Mouse (Mus musculus) midbrain, embryonic 14.5 days (tissue): ENCODE measurements around the gene Myt1l. TPM values are rescaled to one million over a fixed set of nuclear protein-coding genes. Genes with fewer than 3 reads are reported as not detected.
A peak's percentile ranks its signal among the peaks of the same experiment; 100 is the strongest.

Source experiments
- ATAC-seq: fragments of 200-750 bp; cut with Nextera tagmentation; 2 replicates; pipeline ENCODE4 v1.8.0; 2017; ENCODE audit warnings: moderate number of reproducible peaks, moderate library complexity; ENCODE audit not compliant: low FRiP score, low TSS enrichment
- DNase-seq: peaks from one replicate; pipeline ENCODE4 v3.0.0-alpha.2; 2015
- H3K27ac ChIP-seq: fragments of 300-500 bp; sonication (generic); replicated peaks from 2 replicates; pipeline ENCODE4 v1.5.1; 2014; ENCODE audit warnings: mild to moderate bottlenecking, low read depth, low read length, moderate library complexity
- H3K27me3 ChIP-seq: fragments of 300-500 bp; sonication (generic); 2 replicates; pipeline ENCODE4 v1.6.1; 2014; ENCODE audit warnings: low read length, control low read depth, mixed read lengths; ENCODE audit not compliant: control insufficient read depth, insufficient read depth
- H3K36me3 ChIP-seq: fragments of 300-500 bp; sonication (generic); 2 replicates; pipeline ENCODE4 v1.6.1; 2014; ENCODE audit warnings: low read length, control low read depth; ENCODE audit not compliant: control insufficient read depth, insufficient read depth
- H3K4me1 ChIP-seq: fragments of 300-500 bp; sonication (generic); 2 replicates; pipeline ENCODE4 v1.6.1; 2014; ENCODE audit warnings: mild to moderate bottlenecking, antibody characterized with exemption, low read length, control low read depth; ENCODE audit not compliant: control insufficient read depth, insufficient read depth
- H3K4me2 ChIP-seq: fragments of 300-500 bp; sonication (generic); 2 replicates; pipeline ENCODE4 v1.6.1; 2014; ENCODE audit warnings: mild to moderate bottlenecking, low read length, moderate library complexity
- H3K4me3 ChIP-seq: fragments of 300-500 bp; sonication (generic); replicated peaks from 2 replicates; pipeline ENCODE4 v1.5.1; 2014; ENCODE audit warnings: low read depth, low read length
- H3K9ac ChIP-seq: fragments of 300-500 bp; sonication (generic); replicated peaks from 2 replicates; pipeline ENCODE4 v1.6.1; 2014; ENCODE audit warnings: mild to moderate bottlenecking, low read length, moderate library complexity
- H3K9me3 ChIP-seq: fragments of 300-500 bp; sonication (generic); 2 replicates; pipeline ENCODE4 v1.6.1; 2016; ENCODE audit warnings: low read length, control low read depth, mixed read lengths; ENCODE audit not compliant: control insufficient read depth
- WGBS: fragments of 180-500 bp; shearing (Covaris S2); extraction: QIAGEN DNeasy Blood & Tissue Kit; methylation state at CpG from one replicate; pipeline ENCODE4 v1.1.7; 2014; 5-methylcytosine and 5-hydroxymethylcytosine counted together
- polyA plus RNA-seq: library from polyadenylated mRNA; unstranded; fragments of >200 nt; fragmentation: Nextera tagmentation; extraction: Ambion mirVana; gene quantifications from 2 replicates; pipeline ENCODE4 v1.2.1, GENCODE M21; 2014

Myt1l gene
- polyA plus RNA-seq, 1 experiment from 2014 or later, result 250 TPM

DNA sequence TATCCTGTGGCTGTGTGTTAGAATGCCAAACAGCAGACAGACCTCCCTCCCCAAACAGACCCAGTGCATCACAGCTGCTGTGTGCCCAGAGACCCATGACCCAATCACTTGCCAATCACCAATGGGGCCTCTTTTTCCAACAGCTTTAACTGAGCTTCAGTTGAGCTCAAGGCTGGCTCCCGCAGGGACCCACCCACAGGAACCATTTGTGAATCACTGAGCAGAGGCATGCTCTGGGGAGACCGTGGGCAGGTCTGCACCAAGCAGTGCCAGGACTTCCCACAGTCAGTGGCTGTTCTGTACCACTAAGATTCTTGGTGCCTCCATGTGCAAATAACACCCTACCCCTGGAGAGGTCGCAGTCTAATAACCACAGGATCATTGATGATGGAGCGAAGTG lies 27.5 kb downstream of the Myt1l start:
- H3K9ac ChIP-seq, result no peak overlapping the region
- ATAC-seq (no peak), DNase-seq (no peak)
- H3K9me3 ChIP-seq, result no peaks in the 10 kb centered on the region
- peaks cover 25% of the 10 kb centered on the region for H3K4me1 ChIP-seq
- no peak overlapping the region for H3K4me3 ChIP-seq
- no peak overlapping the region for H3K27ac ChIP-seq
- H3K4me2 ChIP-seq, result no peak overlapping the region
- WGBS, result 77% methylated on average over 4 of the region's 4 CpGs
- no peaks in the 10 kb centered on the region for H3K36me3 ChIP-seq
- H3K27me3 ChIP-seq, result no peaks in the 10 kb centered on the region

DNA sequence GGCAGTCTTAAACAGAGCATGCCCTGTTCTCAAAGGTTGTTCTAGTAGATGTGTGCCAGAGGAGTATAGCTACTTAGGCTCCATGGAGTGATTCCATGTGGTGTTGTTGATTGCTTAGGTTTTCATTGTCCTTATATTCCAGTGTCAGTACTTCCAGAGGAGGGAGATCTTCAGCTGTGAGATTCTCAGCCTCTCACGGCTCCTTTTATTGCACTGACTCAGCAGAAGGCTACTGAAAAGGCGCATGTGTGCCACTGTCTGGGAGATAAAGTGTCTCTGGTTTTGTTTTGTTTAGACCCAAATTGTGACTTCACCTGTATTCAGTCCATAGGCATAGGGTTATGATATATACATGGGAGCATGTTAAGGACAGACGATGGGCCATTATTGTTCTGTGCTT lies 28.2 kb downstream of the Myt1l start:
- H3K4me2 ChIP-seq, result no peak overlapping the region
- H3K4me1 ChIP-seq, result peaks cover 25% of the 10 kb centered on the region
- H3K9ac ChIP-seq, result no peak overlapping the region
- DNase-seq (no peak), ATAC-seq (no peak)
- no peak overlapping the region; the same call in 1 of the 2 replicates for H3K27ac ChIP-seq
- WGBS, result 74% methylated on average over 3 of the region's 3 CpGs
- no peaks in the 10 kb centered on the region for H3K36me3 ChIP-seq
- H3K27me3 ChIP-seq, result no peaks in the 10 kb centered on the region
- no peak overlapping the region for H3K4me3 ChIP-seq
- H3K9me3 ChIP-seq, result no peaks in the 10 kb centered on the region

- H3K4me1 ChIP-seq, result peaks cover 25% of the 10 kb centered on the region
- no peaks in the 10 kb centered on the region for H3K9me3 ChIP-seq
- no peak for DNase-seq
- no peak overlapping the region for H3K27ac ChIP-seq
- H3K9ac ChIP-seq, result no peak overlapping the region
- H3K36me3 ChIP-seq, result no peaks in the 10 kb centered on the region
- no peak overlapping the region for H3K4me3 ChIP-seq
- no peaks in the 10 kb centered on the region for H3K27me3 ChIP-seq
- no peak for ATAC-seq
- H3K4me2 ChIP-seq, result no peak overlapping the region
- 75% methylated on average over 6 of the region's 6 CpGs for WGBS
Observed at GRCm38 (mm10) chr12:29556901-29557300, 28.7 kb downstream of the Myt1l start.

GRCm38 (mm10) chr12:29559769-29560168 lies 31.6 kb downstream of the Myt1l start:
- H3K4me1 ChIP-seq, result peaks cover 25% of the 10 kb centered on the region
- DNase-seq, result no peak
- no peaks in the 10 kb centered on the region for H3K36me3 ChIP-seq
- H3K4me2 ChIP-seq, result no peak overlapping the region
- H3K9ac ChIP-seq, result no peak overlapping the region
- no peak for ATAC-seq
- no peak overlapping the region for H3K4me3 ChIP-seq
- H3K27me3 ChIP-seq, result no peaks in the 10 kb centered on the region
- H3K27ac ChIP-seq, result peak overlapping the region; percentile 63
- 61% methylated on average over 5 of the region's 5 CpGs for WGBS
- H3K9me3 ChIP-seq, result no peaks in the 10 kb centered on the region

GRCm38 (mm10) chr12:29561222-29561621 lies 33.0 kb downstream of the Myt1l start:
- WGBS, result 83% methylated on average over 2 of the region's 2 CpGs

GRCm38 (mm10) chr12:29569311-29569710 lies 41.1 kb downstream of the Myt1l start:
- DNase-seq, result no peak
- H3K9ac ChIP-seq, result no peak overlapping the region
- no peak overlapping the region for H3K27ac ChIP-seq
- H3K4me1 ChIP-seq, result no peaks in the 10 kb centered on the region
- H3K4me2 ChIP-seq, result no peak overlapping the region
- no peak for ATAC-seq
- 70% methylated on average over 7 of the region's 7 CpGs for WGBS
- no peak overlapping the region for H3K4me3 ChIP-seq
- no peaks in the 10 kb centered on the region for H3K9me3 ChIP-seq
- H3K36me3 ChIP-seq, result peaks cover 44% of the 10 kb centered on the region
- no peaks in the 10 kb centered on the region for H3K27me3 ChIP-seq

More at GRCm38 (mm10) chr12:29561222-29561621, 33.0 kb downstream of the Myt1l start:
- Histone ChIP-seq H3K27me3 (no peaks in the 10 kb centered on the region), H3K27ac (peak overlapping the region; percentile 63; the same call in 1 of the 2 replicates), H3K4me1 (peaks cover 25% of the 10 kb centered on the region), H3K36me3 (no peaks in the 10 kb centered on the region), H3K4me2 (no peak overlapping the region), H3K9me3 (no peaks in the 10 kb centered on the region), H3K9ac (no peak overlapping the region), H3K4me3 (no peak overlapping the region)
- ATAC-seq (no peak), DNase-seq (peak; percentile 27)

GRCm38 (mm10) chr12:29570351-29570750 lies 42.2 kb downstream of the Myt1l start:
- H3K9me3 ChIP-seq, result no peaks in the 10 kb centered on the region
- no peak for DNase-seq
- no peak overlapping the region for H3K27ac ChIP-seq
- H3K4me2 ChIP-seq, result no peak overlapping the region
- 94% methylated on average over 6 of the region's 6 CpGs for WGBS
- H3K4me3 ChIP-seq, result no peak overlapping the region
- H3K4me1 ChIP-seq, result no peaks in the 10 kb centered on the region
- no peak overlapping the region for H3K9ac ChIP-seq
- H3K36me3 ChIP-seq, result peaks cover 47% of the 10 kb centered on the region
- no peaks in the 10 kb centered on the region for H3K27me3 ChIP-seq
- ATAC-seq, result no peak

- no peak for ATAC-seq
- WGBS, result 83% methylated on average over 5 of the region's 5 CpGs
Observed at GRCm38 (mm10) chr12:29571613-29572012, 43.4 kb downstream of the Myt1l start.

GRCm38 (mm10) chr12:29593787-29594186 lies 65.6 kb downstream of the Myt1l start:
- Histone ChIP-seq H3K4me1 (no peaks in the 10 kb centered on the region), H3K9ac (no peak overlapping the region), H3K36me3 (peaks cover 36% of the 10 kb centered on the region), H3K4me3 (no peak overlapping the region), H3K27ac (no peak overlapping the region), H3K27me3 (no peaks in the 10 kb centered on the region), H3K4me2 (no peak overlapping the region), H3K9me3 (peaks cover 14% of the 10 kb centered on the region)
- ATAC-seq (no peak), DNase-seq (peak; percentile 23)
- 82% methylated on average over 1 of the region's 1 CpGs for WGBS

More at GRCm38 (mm10) chr12:29571613-29572012, 43.4 kb downstream of the Myt1l start:
- Histone ChIP-seq H3K4me1 (no peaks in the 10 kb centered on the region), H3K4me2 (no peak overlapping the region), H3K27ac (no peak overlapping the region), H3K27me3 (no peaks in the 10 kb centered on the region), H3K9me3 (no peaks in the 10 kb centered on the region), H3K4me3 (no peak overlapping the region), H3K36me3 (peaks cover 56% of the 10 kb centered on the region), H3K9ac (no peak overlapping the region)
- DNase-seq, result no peak
